Mouse (Mus musculus) embryo, embryonic 11 days (tissue): ENCODE measurements around the gene Grid1.
A peak's percentile ranks its signal among the peaks of the same experiment; 100 is the strongest.

Experiments
- DNase-seq: peaks from one replicate; pipeline ENCODE4 v3.0.0-alpha.2; 2015

The Grid1 gene

GRCm38 (mm10) chr14:34921265-34921664, 101.4 kb downstream of the Grid1 start:
- no peak for DNase-seq

GRCm38 (mm10) chr14:34925021-34925420, 105.1 kb downstream of the Grid1 start:
- no peak for DNase-seq

GRCm38 (mm10) chr14:34930040-34930719, 110.3 kb downstream of the Grid1 start:
- DNase-seq = no peak

GRCm38 (mm10) chr14:34933197-34933596, 113.3 kb downstream of the Grid1 start:
- peak; percentile 29 for DNase-seq

- DNase-seq = no peak
These were observed 116.4 kb downstream of the Grid1 start for GRCm38 (mm10) chr14:34936192-34936770.

- DNase-seq = no peak
These were observed 124.6 kb downstream of the Grid1 start for GRCm38 (mm10) chr14:34944390-34944979.

GRCm38 (mm10) chr14:34945471-34946313, 125.8 kb downstream of the Grid1 start:
- DNase-seq = no peak

GRCm38 (mm10) chr14:34946314-34946583, 126.3 kb downstream of the Grid1 start:
- no peak for DNase-seq

GRCm38 (mm10) chr14:34948249-34948648, 128.3 kb downstream of the Grid1 start:
- DNase-seq = no peak

- DNase-seq = no peak
These were observed 132.4 kb downstream of the Grid1 start for GRCm38 (mm10) chr14:34952311-34952710.

- DNase-seq = no peak
These were observed 133.7 kb downstream of the Grid1 start for GRCm38 (mm10) chr14:34953566-34953965.

GRCm38 (mm10) chr14:34955689-34956088, 135.8 kb downstream of the Grid1 start:
- no peak for DNase-seq

GRCm38 (mm10) chr14:34960227-34960626, 140.3 kb downstream of the Grid1 start:
- DNase-seq = no peak

GRCm38 (mm10) chr14:34963616-34964168, 143.8 kb downstream of the Grid1 start:
- no peak for DNase-seq

- peak; percentile 45 for DNase-seq
These were observed 149.4 kb downstream of the Grid1 start for GRCm38 (mm10) chr14:34969102-34969819.

GRCm38 (mm10) chr14:34972930-34973329, 153.0 kb downstream of the Grid1 start:
- DNase-seq = no peak

GRCm38 (mm10) chr14:34980756-34981155, 160.8 kb downstream of the Grid1 start:
- no peak for DNase-seq

- DNase-seq = no peak
These were observed 169.2 kb downstream of the Grid1 start for GRCm38 (mm10) chr14:34989131-34989530.

GRCm38 (mm10) chr14:35006736-35007135, 186.8 kb downstream of the Grid1 start:
- no peak for DNase-seq

GRCm38 (mm10) chr14:35008674-35009073, 188.8 kb downstream of the Grid1 start:
- no peak for DNase-seq

GRCm38 (mm10) chr14:35009074-35009473, 189.2 kb downstream of the Grid1 start:
- no peak for DNase-seq

GRCm38 (mm10) chr14:35026686-35027085, 206.8 kb downstream of the Grid1 start:
- DNase-seq = no peak
